Mouse (Mus musculus): ENCODE measurements around the gene Crebl2.

- no peak for TF ChIP-seq CTCF (IDR thresholded peaks at IDR 0.05; ENCODE audit: borderline replicate concordance, insufficient read depth, low read depth, low read length)
- TF ChIP-seq POLR2A (IDR thresholded peaks at IDR 0.05; ENCODE audit: borderline replicate concordance, insufficient read depth, low read length) = no peak
Observed at GRCm38 (mm10) chr6:134870209-134870742, 40.3 kb downstream of the Crebl2 start.
